Mouse (Mus musculus): Measurements from ENCODE around the gene Lama4.

Lama4 gene

DNA sequence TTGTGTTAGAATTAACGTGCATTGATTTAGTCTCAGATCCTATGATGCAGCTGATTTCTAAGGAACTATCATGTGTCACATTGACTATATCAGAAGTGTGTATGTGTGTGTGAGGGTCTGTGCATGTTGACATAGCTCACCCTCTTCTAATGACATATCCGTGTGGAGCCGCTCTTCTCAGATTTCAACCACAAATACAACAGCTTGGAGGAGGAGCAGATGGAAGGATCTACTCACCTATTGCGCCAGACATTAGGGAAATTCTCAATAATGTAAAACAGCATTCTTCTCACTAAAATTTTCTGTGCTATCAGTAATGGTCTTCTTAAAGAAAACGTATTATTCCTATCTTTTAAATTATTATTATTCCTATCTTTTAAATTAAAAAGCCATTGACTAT lies 191.4 kb downstream of the Lama4 start:
- in situ Hi-C loops (cut with MboI, MseI): no loop called here

DNA sequence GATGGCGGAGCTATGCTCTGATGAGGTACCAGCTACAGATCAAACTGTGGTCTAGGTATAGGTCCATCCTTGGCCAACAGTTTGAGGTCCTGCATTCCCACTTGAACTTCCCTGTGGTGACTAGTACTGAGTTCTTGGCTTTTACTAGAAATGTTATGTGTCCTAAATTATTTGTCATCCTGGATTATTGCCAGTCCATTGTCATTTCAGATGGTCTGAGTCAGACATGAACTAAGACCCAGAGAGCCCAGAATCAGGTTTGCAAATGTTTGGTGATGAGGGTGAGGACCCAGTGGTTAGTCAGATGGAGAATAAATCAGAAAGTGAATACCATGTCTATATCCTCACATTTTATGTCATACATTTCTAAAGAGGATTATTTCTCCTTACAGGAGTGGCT lies 192.0 kb downstream of the Lama4 start:
- in situ Hi-C loops (cut with MboI, MseI): no loop called here

DNA sequence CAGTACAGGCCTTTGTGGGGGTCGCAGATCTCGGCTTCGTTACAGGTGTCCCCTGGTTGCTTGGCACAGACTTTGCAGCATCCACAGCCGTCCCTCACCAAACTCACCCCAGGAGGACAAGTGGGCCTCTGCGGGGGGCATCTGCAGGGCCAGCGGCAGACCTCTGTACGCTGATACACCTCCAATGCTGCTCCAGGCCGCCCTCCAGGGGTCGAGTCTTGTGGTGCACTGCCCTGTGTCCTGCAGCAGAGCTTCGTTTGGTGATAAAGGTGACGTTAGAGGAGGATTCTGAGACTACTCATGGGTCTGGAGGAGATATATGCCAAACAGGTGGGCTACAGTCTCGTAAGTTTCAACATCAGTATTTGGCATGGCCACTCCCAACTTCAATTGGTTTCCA lies 193.0 kb downstream of the Lama4 start:
- in situ Hi-C loops (cut with MboI, MseI): no loop called here

Measured in regulatory T cell (primary cell).